Mouse (Mus musculus) retina, adult 2 months (tissue): ENCODE data around the gene Slitrk6.

ENCODE experiments used
- DNase-seq: peaks from one replicate; pipeline ENCODE4 v3.0.0-alpha.2; 2012; ENCODE audit warnings: low read depth, low spot score

The Slitrk6 gene

DNA sequence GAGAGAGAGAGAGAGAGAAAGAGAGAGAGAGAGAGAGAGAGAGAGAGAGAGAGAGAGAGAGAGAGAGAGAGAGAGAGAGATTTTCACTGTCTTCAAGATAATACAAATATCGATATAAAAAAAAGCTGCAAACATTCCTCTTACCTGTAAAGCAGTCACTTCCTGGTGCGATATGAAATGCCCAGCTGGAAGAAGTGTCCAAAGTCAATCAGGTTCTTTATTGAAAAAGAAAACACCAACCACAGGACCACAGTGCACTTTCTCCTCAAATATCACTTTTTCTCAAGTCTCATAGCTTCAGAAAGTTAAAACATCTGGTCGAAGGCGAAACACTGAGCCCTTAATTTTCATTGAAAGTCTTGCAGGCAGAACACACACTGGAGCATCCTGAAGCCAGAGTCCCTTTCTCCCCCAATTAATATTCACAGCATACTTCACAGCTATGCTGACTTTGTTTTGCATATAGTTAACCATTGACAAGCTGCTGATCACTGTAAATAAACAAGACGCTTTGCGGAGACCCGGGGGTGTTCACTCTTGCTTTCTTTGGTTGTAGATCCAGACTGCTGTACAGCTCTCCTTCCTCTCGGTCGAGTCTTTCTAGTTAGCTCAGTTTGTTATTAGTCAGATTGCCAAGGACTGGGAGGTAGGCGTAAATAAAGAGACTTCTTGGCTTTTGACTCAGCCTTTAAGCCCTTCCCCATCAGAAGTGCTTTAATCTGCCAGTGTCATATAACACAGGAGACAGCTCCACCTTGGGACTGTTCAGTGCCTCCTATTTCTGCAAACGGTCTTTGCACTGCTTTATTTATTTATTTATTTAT lies at the start of gene Slitrk6:
Gene Slitrk6 (minus strand): TSS at position 666 of the 824 bp plus-strand sequence.
- no peak for DNase-seq

- no peak for DNase-seq
Observed at GRCm38 (mm10) chr14:110777546-110777945, 22.6 kb upstream of the Slitrk6 start.

- DNase-seq, result no peak
Observed at GRCm38 (mm10) chr14:110770694-110771093, 15.7 kb upstream of the Slitrk6 start.

DNA sequence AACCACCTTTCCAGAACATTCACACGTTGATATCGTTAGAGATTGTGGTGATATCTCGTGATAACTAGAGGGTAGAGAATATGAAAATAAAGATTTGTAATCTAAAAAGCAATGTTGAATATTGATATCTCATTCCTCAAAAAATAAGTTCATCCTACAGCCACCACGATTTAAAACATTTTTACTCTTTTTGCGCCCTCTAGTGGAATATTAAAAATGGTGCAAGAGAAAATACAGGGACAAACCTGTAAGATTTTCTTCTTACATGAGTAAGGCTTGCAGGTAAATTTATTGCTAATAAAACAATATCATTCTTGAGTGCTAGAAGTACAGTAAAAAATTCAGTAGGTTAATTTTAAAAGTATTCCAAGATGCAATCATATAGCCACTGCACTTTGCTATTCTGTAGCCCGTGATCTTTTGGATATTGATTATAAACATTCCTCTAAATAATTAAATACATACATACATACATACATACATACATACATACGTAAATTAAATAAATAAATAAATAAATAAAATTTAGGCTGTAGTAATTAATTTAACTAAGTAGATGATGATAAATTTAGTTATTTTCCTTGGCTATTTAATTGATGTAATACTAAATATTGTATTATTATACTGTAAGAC lies 7.8 kb upstream of the Slitrk6 start:
- no peak for DNase-seq

- no peak for DNase-seq
Observed at GRCm38 (mm10) chr14:110760909-110761308, 6.0 kb upstream of the Slitrk6 start.

GRCm38 (mm10) chr14:110755308-110755650 lies 330 bp upstream of the Slitrk6 start:
- DNase-seq, result no peak

DNA sequence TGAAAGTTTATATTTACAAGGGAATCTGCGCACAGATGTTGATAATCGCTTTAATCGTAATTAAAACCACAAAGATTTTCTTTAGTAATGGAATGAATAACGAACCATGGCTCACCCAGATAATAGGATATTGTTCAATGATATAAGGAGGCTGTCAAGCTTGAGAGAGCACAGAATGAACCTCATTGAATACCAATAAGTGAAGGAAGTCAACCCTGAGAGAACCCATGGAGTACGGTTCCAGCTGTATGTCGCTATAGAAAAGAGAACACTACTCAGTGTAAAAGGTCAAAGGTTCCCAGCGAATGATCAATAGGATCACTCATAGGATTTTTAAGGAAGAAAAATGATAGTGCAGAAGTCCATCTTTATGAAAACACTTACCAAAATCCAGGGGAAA lies 15.1 kb downstream of the Slitrk6 start:
- DNase-seq, result no peak

- DNase-seq, result no peak
Observed at GRCm38 (mm10) chr14:110739368-110739767, 15.6 kb downstream of the Slitrk6 start.

GRCm38 (mm10) chr14:110728344-110728910 lies 26.5 kb downstream of the Slitrk6 start:
- no peak for DNase-seq

- DNase-seq, result no peak
Observed at GRCm38 (mm10) chr14:110724026-110724576, 30.8 kb downstream of the Slitrk6 start.
